Mouse (Mus musculus) frontal cortex, postnatal 10 days (tissue): ENCODE data around the gene Slc11a2.
"Not testable (repeated sequence)": the region's sequence is repeated elsewhere in the genome, so short reads cannot be mapped to it uniquely, and the experiment has no call there.

ENCODE experiments used
- DNase-seq, 2 experiments: peaks; one replicate each; pipeline ENCODE4 v3.0.0; 2022; ENCODE audit warnings: low spot score in 2 of 2, mixed read lengths in 1 of 2

Slc11a2 gene

GRCm38 (mm10) chr15:100436112-100436511 is 11.2 kb upstream of the Slc11a2 start:
- no peak for DNase-seq

- no peak for DNase-seq
Observed at GRCm38 (mm10) chr15:100433234-100433633, 8.4 kb upstream of the Slc11a2 start.

GRCm38 (mm10) chr15:100429959-100430565 is 5.2 kb upstream of the Slc11a2 start:
- no peak for DNase-seq

GRCm38 (mm10) chr15:100428296-100428905 is 3.5 kb upstream of the Slc11a2 start:
- no peak for DNase-seq

- no peak for DNase-seq
Observed at GRCm38 (mm10) chr15:100423916-100424315, 956 bp downstream of the Slc11a2 start.

- peak; percentile 95 to 97 for DNase-seq
Observed at GRCm38 (mm10) chr15:100422899-100423860, 1.7 kb downstream of the Slc11a2 start.

- DNase-seq = no peak
Observed at GRCm38 (mm10) chr15:100422476-100422875, 2.4 kb downstream of the Slc11a2 start.

- not testable (repeated sequence) for DNase-seq
Observed at GRCm38 (mm10) chr15:100421758-100422197, 3.1 kb downstream of the Slc11a2 start, which contains the start of gene Gm5475. Gene Gm5475, plus strand, starts transcription at chr15:100422147.

- no peak for DNase-seq
Observed at GRCm38 (mm10) chr15:100421059-100421757, 3.7 kb downstream of the Slc11a2 start.

- no peak for DNase-seq
Observed at GRCm38 (mm10) chr15:100419901-100420745, 4.7 kb downstream of the Slc11a2 start.

GRCm38 (mm10) chr15:100419311-100419710 is 5.6 kb downstream of the Slc11a2 start:
- no peak for DNase-seq

GRCm38 (mm10) chr15:100417854-100418450 is 6.9 kb downstream of the Slc11a2 start:
- DNase-seq = no peak

GRCm38 (mm10) chr15:100415684-100416083 is 9.2 kb downstream of the Slc11a2 start:
- DNase-seq = no peak

- no peak for DNase-seq
Observed at GRCm38 (mm10) chr15:100414942-100415341, 9.9 kb downstream of the Slc11a2 start.

- DNase-seq = no peak
Observed at GRCm38 (mm10) chr15:100414011-100414410, 10.9 kb downstream of the Slc11a2 start.

GRCm38 (mm10) chr15:100413306-100413705 is 11.6 kb downstream of the Slc11a2 start:
- DNase-seq = no peak

- no peak for DNase-seq
Observed at GRCm38 (mm10) chr15:100411731-100412130, 13.1 kb downstream of the Slc11a2 start.

GRCm38 (mm10) chr15:100410918-100411672 is 13.8 kb downstream of the Slc11a2 start:
- DNase-seq = no peak

- DNase-seq = no peak
Observed at GRCm38 (mm10) chr15:100406088-100406487, 18.8 kb downstream of the Slc11a2 start.
